26 mouse cellular contexts compared by ENCODE assay signal in the genomic region with DNA sequence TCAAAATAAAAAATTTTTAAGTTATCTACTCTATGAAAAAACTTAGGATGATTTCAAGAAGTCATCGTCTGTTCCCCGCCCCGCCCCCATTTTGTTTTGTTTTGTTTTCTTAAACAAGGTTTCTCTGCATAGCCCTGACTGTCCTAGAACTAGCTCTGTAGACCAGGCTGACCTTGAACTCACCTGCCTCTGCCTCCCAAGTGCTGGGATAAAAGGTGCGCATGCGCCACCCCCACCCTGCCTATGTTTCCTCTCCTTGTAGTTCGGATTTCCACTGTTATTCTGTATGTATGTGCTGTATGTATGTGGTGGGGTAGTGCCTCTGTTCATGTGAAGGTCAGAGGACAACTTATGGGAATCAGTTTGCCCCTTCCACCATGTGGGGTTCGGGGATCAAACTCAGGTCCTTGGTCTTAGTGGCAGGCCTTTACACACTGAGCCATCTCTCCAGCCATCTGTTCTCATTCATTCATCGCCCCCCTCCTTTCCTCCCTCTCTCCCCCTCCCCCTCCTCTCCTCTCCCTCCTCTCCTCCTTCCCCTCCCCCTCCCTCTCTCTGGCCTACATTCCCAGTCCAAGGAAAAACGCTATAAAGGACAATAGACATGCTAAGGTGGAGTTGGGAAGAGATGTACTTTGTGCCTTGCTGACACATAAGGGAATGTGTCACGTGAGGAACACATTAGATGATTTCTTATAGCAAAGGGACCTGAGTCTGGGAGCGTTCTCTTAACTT. TPM values are rescaled to one million over a fixed set of nuclear protein-coding genes. Genes with fewer than 3 reads are reported as not detected.
A peak's percentile ranks its signal among the peaks of the same experiment; 100 is the strongest.
DNase-seq lines count a peak whose midpoint lies in the region; ATAC-seq and TF ChIP-seq lines count a peak whose summit lies in the region.
"Had no signal": no experiment of that assay in that cellular context is flagged by ENCODE, and none has a peak within 500 bp of the region (broad histone marks: within the 10 kb centered on the region; RNA-seq: fewer than 3 reads in every experiment).

No protein-coding gene starts in this region.

- no peaks in the 10 kb centered on the region for H3K36me3 ChIP-seq in hindbrain, postnatal 0 days (ENCODE audit: insufficient read depth, low read length)
- H3K36me3 ChIP-seq in hindbrain, embryonic 12.5 days = no peaks in the 10 kb centered on the region
- H3K36me3 ChIP-seq in ES-Bruce4 (ENCODE audit: control insufficient read depth, insufficient read depth, low read length, poor library complexity, severe bottlenecking) = no peaks in the 10 kb centered on the region
- no peaks in the 10 kb centered on the region for H3K36me3 ChIP-seq in neural tube, embryonic 14.5 days (ENCODE audit: control insufficient read depth, insufficient read depth, low read length)
- H3K36me3 ChIP-seq: lung, embryonic 15.5 days; midbrain, embryonic 12.5 days had no signal

- peak overlapping the region; percentile 48; the same call in 1 of the 2 replicates for H3K27ac ChIP-seq in hindbrain, postnatal 0 days
- no peak overlapping the region for H3K27ac ChIP-seq in hindbrain, embryonic 12.5 days
- peak overlapping the region; percentile 74 for H3K27ac ChIP-seq in ES-Bruce4 (ENCODE audit: insufficient read depth, low read length)
- peak overlapping the region; percentile 28; the same call in 1 of the 2 replicates for H3K27ac ChIP-seq in neural tube, embryonic 14.5 days (ENCODE audit: low read depth, low read length)
- H3K27ac ChIP-seq: forebrain, embryonic 13.5 days; layer of hippocampus, adult 2 months; left cerebral cortex, adult 2 months; limb, embryonic 13.5 days; lung, embryonic 15.5 days; midbrain, embryonic 12.5 days; neural tube, embryonic 12.5 days had no signal

- no peak for ATAC-seq in hindbrain, postnatal 0 days
- ATAC-seq in hindbrain, embryonic 12.5 days (ENCODE audit: low FRiP score) = no peak
- ATAC-seq in neural tube, embryonic 14.5 days (ENCODE audit: low read depth) = no peak
- no peak for ATAC-seq in inflammation-experienced regulatory T-cells, adult 6 months
- ATAC-seq: forebrain, embryonic 13.5 days; Patski had no signal

- no peaks in the 10 kb centered on the region for H3K9me3 ChIP-seq in hindbrain, postnatal 0 days (ENCODE audit: low read length)
- H3K9me3 ChIP-seq in hindbrain, embryonic 12.5 days (replicated peaks) = no peaks in the 10 kb centered on the region
- H3K9me3 ChIP-seq in ES-Bruce4 (replicated peaks; ENCODE audit: control insufficient read depth, insufficient read depth, low read length, poor library complexity, severe bottlenecking) = no peaks in the 10 kb centered on the region
- no peaks in the 10 kb centered on the region for H3K9me3 ChIP-seq in neural tube, embryonic 14.5 days (ENCODE audit: control insufficient read depth, low read length)
- H3K9me3 ChIP-seq: forebrain, embryonic 13.5 days; heart, embryonic 12.5 days; limb, embryonic 13.5 days; lung, embryonic 15.5 days; midbrain, embryonic 12.5 days; neural tube, embryonic 12.5 days had no signal

- TF ChIP-seq CTCF in hindbrain, postnatal 0 days (IDR thresholded peaks at IDR 0.05; ENCODE audit: low read depth) = no peak
- TF ChIP-seq CTCF in ES-Bruce4 (IDR thresholded peaks at IDR 0.05; ENCODE audit: low read depth, low read length) = no peak

- H3K4me3 ChIP-seq in hindbrain, postnatal 0 days (ENCODE audit: low read length) = no peak overlapping the region
- no peak overlapping the region for H3K4me3 ChIP-seq in hindbrain, embryonic 12.5 days
- H3K4me3 ChIP-seq in ES-Bruce4 (ENCODE audit: low read depth, low read length) = no peak overlapping the region
- no peak overlapping the region for H3K4me3 ChIP-seq in neural tube, embryonic 14.5 days (ENCODE audit: low read depth, low read length)
- H3K4me3 ChIP-seq: forebrain, embryonic 13.5 days; heart, embryonic 12.5 days; layer of hippocampus, adult 2 months; left cerebral cortex, adult 2 months; limb, embryonic 13.5 days; lung, embryonic 15.5 days; midbrain, embryonic 12.5 days; neural tube, embryonic 12.5 days had no signal

- no peaks in the 10 kb centered on the region for H3K27me3 ChIP-seq in hindbrain, postnatal 0 days (ENCODE audit: insufficient read depth, low read length)
- H3K27me3 ChIP-seq in hindbrain, embryonic 12.5 days = 0 out of 2 replicates have a peak, but pooled peaks cover 5% of the 10 kb centered on the region
- no peaks in the 10 kb centered on the region for H3K27me3 ChIP-seq in ES-Bruce4 (ENCODE audit: control insufficient read depth, insufficient read depth, low read length, poor library complexity, severe bottlenecking)
- no peaks in the 10 kb centered on the region for H3K27me3 ChIP-seq in neural tube, embryonic 14.5 days (ENCODE audit: control insufficient read depth, insufficient read depth, low read length)
- H3K27me3 ChIP-seq: heart, embryonic 12.5 days; limb, embryonic 13.5 days; lung, embryonic 15.5 days; Patski had no signal

- no peak for TF ChIP-seq POLR2A in ES-Bruce4 (IDR thresholded peaks at IDR 0.05; ENCODE audit: insufficient read depth, low read length)

- H3K4me1 ChIP-seq in hindbrain, postnatal 0 days (ENCODE audit: insufficient read depth, low read length) = peaks cover 13% of the 10 kb centered on the region
- H3K4me1 ChIP-seq in hindbrain, embryonic 12.5 days = peaks cover 14% of the 10 kb centered on the region
- no peaks in the 10 kb centered on the region for H3K4me1 ChIP-seq in ES-Bruce4 (ENCODE audit: control insufficient read depth, insufficient read depth, low read length)
- peaks cover 24% of the 10 kb centered on the region for H3K4me1 ChIP-seq in neural tube, embryonic 14.5 days (ENCODE audit: control insufficient read depth, insufficient read depth, low read length)
- H3K4me1 ChIP-seq: lung, embryonic 15.5 days had no signal

- 0 out of 2 replicates have a peak, but pooled peaks have one; percentile 44 for TF ChIP-seq EP300 in ES-Bruce4 (IDR thresholded peaks at IDR 0.05; ENCODE audit: insufficient read depth, low read depth, low read length)

- no peak overlapping the region for H3K9ac ChIP-seq in hindbrain, postnatal 0 days (replicated peaks; ENCODE audit: low read length)
- no peak overlapping the region for H3K9ac ChIP-seq in hindbrain, embryonic 12.5 days
- H3K9ac ChIP-seq in ES-Bruce4 (ENCODE audit: low read depth, poor library complexity, severe bottlenecking) = no peak overlapping the region
- H3K9ac ChIP-seq in neural tube, embryonic 14.5 days (replicated peaks; ENCODE audit: low read depth, low read length) = no peak overlapping the region
- H3K9ac ChIP-seq: forebrain, embryonic 13.5 days; heart, embryonic 12.5 days; limb, embryonic 13.5 days; lung, embryonic 15.5 days; midbrain, embryonic 12.5 days; neural tube, embryonic 12.5 days had no signal

- DNase-seq in hindbrain, postnatal 0 days (ENCODE audit: low spot score) = no peak
- DNase-seq in ES-CJ7 (ENCODE audit: low read depth, low spot score) = peak; percentile 73
- no peak for DNase-seq in frontal cortex, postnatal 14 days (ENCODE audit: low spot score in 2 of 2)
- DNase-seq: adrenal gland, postnatal 25 days; B cell, adult 2 months; cerebellum, adult 2 months; cerebellum, postnatal 36 days; gastrocnemius, postnatal 36 days; kidney, postnatal 36 days; right cerebral cortex, postnatal 4 days; thymus, adult 2 months; thymus, postnatal 4 days had no signal

- WGBS in hindbrain, postnatal 0 days = 84% methylated on average over 11 of the region's 11 CpGs
- WGBS in hindbrain, embryonic 12.5 days = 87% methylated on average over 11 of the region's 11 CpGs
- 76% methylated on average over 11 of the region's 11 CpGs for WGBS in neural tube, embryonic 14.5 days

- H3K4me2 ChIP-seq in hindbrain, postnatal 0 days (ENCODE audit: low read depth, low read length) = no peak overlapping the region
- H3K4me2 ChIP-seq in hindbrain, embryonic 12.5 days (replicated peaks) = no peak overlapping the region
- H3K4me2 ChIP-seq in neural tube, embryonic 14.5 days (ENCODE audit: low read depth, low read length) = no peak overlapping the region
- H3K4me2 ChIP-seq: forebrain, embryonic 13.5 days; heart, embryonic 12.5 days; limb, embryonic 13.5 days; liver, embryonic 11.5 days; lung, embryonic 15.5 days; midbrain, embryonic 12.5 days; neural tube, embryonic 12.5 days had no signal

RNA-seq across cellular contexts. Expression of a gene that starts 21.4 kb away (rescaled TPM):
- total RNA-seq in hindbrain, postnatal 0 days (2014; rRNA removed) = 149 and 157 TPM in 2 replicates
- polyA plus RNA-seq in hindbrain, postnatal 0 days (2015; fragmentation: Nextera tagmentation; extraction: Ambion mirVana) = 108 and 111 TPM in 2 replicates
- polyA plus RNA-seq in hindbrain, embryonic 12.5 days (2016; fragmentation: Nextera tagmentation; extraction: Ambion mirVana) = 68.3 and 78.9 TPM in 2 replicates
- 1.8 and 2.8 TPM in 2 replicates for polyA plus RNA-seq in ES-Bruce4 (2011; ENCODE audit: insufficient read depth, insufficient read length, low read depth, missing spikeins)
- 84.9 and 115 TPM in 2 replicates for polyA plus RNA-seq in neural tube, embryonic 14.5 days (2014; fragmentation: Nextera tagmentation; extraction: Ambion mirVana)
- 1 to 10 TPM in 2 of 3 experiments, under 1 TPM in 1; 0.67 to 1.3 (median 1.1) TPM for polyA plus RNA-seq in inflammation-experienced regulatory T-cells, adult 6 months (2017; shearing (Covaris generic))

Comparison
In these comparisons a context has a peak if more than half of its experiments do, and no peak if none do; other contexts are left out.
1. RNA of a gene that starts 21.4 kb away (polyA plus RNA-seq): 108 to 111 TPM in hindbrain, postnatal 0 days, 84.9 to 115 TPM in neural tube, embryonic 14.5 days and 68.3 to 78.9 TPM in hindbrain, embryonic 12.5 days; 1.8 to 2.8 TPM in ES-Bruce4 and 0.67 to 1.3 TPM in inflammation-experienced regulatory T-cells, adult 6 months; every median in the first group is over 10 times any median in the second.